Mouse (Mus musculus) thymus, postnatal 14 days (tissue): Measurements from ENCODE around the gene Abcf2.

Experiments used
- DNase-seq: peaks from one replicate; pipeline ENCODE4 v3.0.0; 2021

Gene Abcf2

DNA sequence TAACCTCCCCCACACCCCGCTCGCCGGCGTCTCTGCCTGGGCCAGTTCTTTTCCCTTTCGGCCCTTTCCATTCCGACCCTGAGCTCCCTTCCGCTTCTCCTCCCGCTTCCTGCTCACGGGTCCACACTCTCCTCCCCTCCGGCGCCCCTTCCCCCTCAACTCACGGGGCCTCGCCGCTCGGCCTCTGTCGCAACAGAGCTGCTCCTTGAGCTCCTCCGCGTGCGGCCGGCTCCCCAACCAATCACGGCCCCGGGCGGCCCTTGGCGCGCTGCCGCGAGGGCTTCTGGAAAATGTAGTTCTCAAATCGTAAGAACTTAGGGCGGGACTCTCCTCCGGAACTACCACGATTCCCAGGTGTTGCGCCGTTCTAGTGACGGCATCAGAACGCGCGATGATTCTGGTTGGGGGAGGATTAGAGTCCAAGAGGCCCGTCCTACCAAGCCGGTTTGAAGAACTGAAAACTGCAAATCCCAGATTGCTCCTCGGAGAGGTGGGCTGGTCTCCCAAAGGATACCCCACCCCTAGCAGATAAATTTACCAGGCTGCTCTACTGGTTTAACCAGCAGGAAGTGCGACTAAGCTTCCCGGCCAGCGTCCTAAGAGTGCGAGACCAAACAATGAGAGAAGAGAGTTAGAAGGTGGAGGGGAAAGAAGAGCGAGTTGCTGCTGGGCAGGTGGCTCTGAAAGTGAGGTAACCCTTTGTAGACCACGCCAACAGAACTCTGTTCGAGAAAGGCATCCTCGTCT, at the start of gene Abcf2:
TSS of gene Abcf2 (minus strand) at position 285 of the 747 bp plus-strand sequence.
- peak; percentile 99 for DNase-seq

GRCm38 (mm10) chr5:24624822-24625120, 47.5 kb upstream of the Abcf2 start:
- DNase-seq = no peak

- no peak for DNase-seq
Measured at GRCm38 (mm10) chr5:24623986-24624821, 46.9 kb upstream of the Abcf2 start, which contains the start of gene Smarcd3. Gene Smarcd3 (minus strand): TSS chr5:24624411.

DNA sequence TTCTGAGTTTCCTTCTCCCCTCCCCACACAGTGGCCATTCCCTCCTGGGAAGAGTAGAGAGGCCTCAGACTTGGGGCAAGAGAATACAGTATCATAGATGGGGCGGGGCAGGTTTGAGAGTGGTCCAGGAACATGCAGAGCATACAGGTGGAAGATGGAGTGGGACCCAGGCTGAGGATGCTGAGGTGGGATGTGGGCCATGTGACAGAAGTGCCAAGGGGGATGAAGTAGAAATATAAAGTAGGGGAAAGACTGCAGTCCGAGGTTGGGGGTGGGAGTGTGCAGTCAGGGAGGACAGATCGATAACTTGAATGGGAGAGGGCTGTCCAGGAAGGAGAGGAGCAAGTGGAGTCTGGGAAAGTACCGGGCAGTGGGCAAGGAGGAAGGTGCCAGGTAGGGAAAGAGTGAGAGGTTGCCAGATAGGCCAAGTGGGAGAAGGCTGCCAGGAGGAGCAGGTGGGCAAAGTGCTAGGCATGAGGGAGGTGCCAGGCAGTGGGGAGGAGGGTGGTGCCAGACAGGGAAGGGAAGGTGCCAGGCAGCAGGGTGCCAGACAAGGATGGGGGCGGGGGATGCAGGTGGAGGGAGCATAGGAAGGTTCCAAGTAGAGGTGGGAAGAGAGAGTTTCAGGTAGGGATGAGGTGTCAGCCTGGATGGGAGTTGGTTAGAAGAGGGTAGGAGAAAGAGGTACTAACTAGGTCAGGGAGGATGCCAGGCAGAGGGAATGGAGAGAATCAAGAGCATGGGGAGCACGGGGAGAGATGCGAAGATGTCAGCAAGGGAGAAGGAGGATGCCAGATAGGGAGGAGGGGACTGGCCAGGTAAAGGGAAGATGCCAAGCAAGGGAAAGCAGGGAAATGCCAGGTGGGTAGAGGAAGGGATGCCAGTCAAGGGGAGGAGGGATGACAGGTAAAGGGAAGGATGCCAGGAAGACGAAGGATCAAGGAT, 46.0 kb upstream of the Abcf2 start:
- DNase-seq = no peak

DNA sequence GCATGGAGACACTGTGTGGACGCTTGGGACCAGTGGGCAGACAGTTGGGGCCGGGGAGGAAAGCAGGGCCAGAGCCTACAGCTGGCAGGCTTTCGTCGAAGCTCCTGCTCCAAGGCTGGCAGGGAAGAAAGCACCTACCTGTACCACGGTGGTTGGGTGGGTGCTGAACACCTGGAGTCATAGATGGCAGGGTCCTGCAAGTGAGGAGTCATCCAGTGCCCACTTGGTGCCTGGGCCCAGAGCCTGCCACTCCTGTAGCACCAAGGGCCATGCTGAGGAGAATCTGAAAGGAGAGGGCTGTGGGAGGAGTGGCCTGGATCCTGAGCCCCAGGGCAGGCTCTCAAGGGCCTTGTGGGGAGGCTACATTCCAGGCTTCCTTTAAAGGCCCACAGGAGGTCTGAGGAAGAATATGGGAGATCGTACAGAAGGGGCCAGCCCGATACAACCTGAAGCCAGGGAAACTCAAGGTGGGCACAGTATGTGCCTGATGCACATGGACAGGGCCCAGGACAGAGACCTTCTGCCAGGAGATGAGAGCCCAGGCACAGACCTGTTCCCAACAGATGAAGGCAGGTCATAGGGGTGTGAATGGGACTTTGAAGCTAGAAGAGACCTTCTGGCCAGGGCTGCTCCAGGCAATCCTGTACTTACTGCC, 45.2 kb upstream of the Abcf2 start:
- DNase-seq = no peak

DNA sequence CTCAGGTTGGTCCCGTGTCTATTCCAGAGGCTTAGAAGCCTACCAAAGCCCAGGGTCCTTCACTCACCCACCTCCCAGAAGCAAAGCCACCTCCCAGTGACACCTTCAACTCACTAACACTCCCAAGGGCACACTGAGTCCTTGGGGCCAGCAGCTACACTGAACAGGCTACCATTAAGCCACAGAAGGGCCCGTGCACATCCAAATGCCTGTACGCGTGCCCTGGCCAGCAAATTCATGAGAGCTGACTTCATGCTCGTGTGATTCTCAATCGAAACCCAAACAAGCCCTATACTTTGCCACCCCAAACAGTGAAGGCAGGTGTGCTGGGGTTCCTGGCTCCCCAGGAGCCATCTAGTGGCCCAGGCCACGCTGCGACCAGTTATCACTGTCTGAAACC, 43.4 kb upstream of the Abcf2 start:
- DNase-seq = no peak

- DNase-seq = no peak
Measured at GRCm38 (mm10) chr5:24620116-24620515, 42.8 kb upstream of the Abcf2 start.

- no peak for DNase-seq
Measured at GRCm38 (mm10) chr5:24618921-24619320, 41.7 kb upstream of the Abcf2 start.

DNA sequence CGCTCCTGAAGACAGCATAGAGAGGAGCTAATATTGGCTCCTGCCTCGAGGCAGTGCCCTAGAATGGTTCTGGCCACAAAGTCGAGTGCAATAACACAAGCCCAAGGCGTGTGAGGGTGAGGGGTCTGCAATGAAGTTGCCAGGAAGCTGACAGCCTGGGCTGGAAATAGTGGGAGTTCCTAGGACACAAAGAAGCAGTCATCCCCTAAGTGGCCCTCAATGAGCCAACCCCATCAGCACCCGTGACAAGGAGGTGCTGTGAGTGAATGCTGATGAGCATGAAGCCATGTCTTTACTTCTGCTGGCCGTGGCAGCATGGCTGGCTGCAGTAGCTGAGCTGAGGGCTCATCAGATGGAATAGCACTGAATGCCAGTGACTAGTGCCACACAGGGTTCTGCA, 37.8 kb upstream of the Abcf2 start:
- DNase-seq = no peak

GRCm38 (mm10) chr5:24612302-24612649, 35.0 kb upstream of the Abcf2 start:
- DNase-seq = no peak

DNA sequence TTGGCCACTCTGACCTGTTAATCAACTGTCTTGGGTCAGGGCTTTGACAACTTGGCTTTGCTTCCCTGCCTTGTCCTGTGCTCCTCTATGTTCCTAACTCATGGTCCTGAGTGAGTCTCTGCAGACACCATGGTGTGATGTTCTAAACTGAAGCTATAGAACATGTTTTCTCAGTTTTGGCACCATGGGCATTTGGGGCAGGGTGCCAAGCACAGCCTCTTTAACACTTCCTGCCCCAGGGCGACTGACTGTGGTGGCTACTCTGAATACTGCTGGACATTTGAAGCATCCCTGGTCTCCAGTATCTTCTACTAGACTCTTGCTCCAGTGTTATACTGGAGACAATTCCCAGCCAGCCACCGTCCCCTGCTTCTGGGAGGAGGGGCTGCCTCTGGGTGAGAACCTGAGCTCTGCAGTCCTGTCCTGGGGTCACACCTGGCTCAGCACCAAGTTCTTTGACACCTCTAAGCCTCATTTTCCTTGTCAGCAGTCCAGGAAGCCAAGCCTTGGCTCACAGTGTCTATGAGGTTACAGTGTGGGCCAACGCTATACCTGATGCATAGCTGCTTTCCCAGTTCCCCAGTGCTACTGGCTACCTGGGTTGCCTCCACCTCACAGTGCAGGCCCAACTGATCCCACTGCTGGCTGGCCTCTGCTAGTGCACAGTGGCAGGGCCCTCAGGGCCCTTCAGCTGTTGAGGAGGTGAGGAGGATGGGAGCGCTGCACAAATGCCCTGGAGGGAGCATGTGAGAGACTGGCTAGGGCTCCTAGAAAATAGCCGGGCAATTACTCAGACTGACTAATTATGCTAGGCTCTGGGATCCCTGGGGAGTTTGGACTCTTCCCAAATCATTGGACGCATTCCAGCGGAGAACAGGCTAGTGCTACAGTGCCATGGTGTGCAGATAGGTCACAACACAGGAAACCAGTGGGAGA, 34.4 kb upstream of the Abcf2 start:
- DNase-seq = no peak

- no peak for DNase-seq
Measured at GRCm38 (mm10) chr5:24609388-24609787, 32.1 kb upstream of the Abcf2 start.

DNA sequence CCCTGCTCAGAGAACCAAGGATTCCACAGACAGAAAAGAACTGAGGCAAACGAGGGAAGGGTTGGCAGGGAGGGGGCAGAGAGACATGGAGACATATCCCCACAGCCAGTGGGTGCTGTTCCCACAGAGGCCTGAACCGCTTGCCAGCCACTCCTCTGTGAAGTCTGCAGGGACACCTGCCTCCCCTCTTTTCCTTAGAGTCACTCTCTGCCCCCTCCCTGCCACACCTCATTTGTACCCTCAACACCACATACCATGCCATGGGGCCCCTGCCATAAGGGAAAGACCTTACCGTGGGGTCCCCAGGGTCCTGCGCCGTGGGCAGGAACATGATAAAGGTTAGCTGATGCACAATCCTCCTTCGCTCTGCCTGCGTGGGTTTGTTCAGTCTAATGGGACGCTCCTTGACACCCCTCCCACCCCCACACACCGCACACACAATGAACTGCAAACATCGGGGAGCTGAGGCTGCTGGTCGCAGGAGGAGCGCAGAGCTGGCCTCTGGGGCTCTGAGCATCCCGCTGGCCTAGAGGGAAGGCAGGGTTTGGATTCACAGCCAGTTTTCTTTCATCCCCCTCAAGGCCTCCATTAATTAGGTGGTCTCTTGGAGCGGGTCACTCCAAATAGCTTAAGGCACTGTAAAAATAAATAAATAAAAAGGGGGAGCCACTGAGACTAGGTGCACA, 28.9 kb upstream of the Abcf2 start:
- DNase-seq = no peak

GRCm38 (mm10) chr5:24605321-24605979, 28.2 kb upstream of the Abcf2 start:
- DNase-seq = no peak

DNA sequence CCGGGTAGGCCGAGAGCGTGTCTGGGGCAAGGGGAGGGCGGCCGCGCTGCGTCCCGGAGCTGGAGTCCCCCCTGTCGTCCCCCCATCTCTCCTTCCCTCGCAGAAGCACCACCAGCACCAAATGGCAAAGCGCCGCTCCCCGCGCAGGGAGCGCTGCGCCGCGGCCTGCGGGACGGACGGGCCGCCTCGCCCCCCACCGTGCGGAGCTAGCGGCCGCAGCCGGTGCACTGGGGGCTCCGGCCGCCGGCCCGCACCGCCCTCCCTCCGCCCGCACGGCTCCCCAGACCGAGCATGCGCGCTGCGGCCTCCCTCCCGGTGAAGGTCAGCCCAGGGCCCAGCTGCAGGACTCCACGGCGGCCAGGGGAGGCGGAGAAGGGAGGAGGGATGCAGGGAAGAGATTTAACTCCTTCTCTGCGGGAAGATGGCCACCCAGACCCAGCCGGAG, 27.4 kb upstream of the Abcf2 start:
- no peak for DNase-seq

- DNase-seq = no peak
Measured at GRCm38 (mm10) chr5:24604080-24604655, 26.9 kb upstream of the Abcf2 start.

DNA sequence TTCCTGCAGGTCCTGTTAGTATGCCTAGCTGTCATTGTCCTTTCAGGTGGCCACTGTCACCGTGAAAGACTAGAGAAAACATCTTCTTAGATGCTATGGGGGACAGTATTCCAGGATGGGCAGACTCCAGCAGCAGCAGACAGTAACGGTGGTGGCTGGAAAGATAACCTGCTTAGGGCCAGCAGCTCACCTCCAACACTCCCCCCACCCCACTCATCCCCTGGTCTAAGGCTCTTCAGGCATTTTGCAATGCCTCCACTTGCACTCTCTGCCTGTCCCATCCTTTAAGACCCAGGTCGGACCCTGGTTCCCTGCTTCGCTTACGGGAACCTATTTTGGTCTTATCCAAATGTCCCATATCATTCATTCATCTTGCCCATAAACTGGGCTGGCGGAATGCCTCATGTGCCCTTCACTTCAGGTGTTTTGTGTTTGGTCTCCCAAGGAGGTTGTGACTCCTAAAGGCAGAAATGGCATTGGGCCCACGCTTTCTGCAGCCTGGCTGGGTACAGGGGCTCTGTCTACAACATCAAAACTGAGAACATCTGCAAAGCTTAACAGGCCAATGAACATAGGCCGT, 26.3 kb upstream of the Abcf2 start:
- no peak for DNase-seq

- DNase-seq = no peak
Measured at GRCm38 (mm10) chr5:24602751-24603343, 25.6 kb upstream of the Abcf2 start.
